In the genomic region with DNA sequence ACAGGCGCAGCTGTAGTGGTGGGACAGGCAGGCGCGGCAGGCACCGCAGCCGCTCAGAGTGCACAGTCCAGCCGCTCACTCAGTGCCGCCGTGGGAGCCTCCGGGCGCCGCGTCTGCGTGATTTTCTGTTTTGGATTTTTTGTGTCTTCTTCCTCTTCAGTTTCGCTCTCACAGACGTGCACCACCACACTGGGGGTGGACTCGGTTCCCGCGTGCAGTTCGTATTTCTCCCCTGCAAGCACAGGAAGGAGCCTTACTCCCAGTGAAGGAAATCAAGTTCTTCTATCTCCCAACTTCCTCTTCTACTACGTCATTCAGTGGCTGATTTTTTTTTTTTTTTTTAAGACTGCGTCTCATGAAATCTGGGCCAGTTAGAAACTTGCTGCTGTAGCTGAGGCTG, we compare ENCODE assay signal across 13 mouse cellular contexts. TPM values are rescaled to one million over a fixed set of nuclear protein-coding genes. Genes with fewer than 3 reads are reported as not detected.
DNase-seq lines count a peak whose midpoint lies in the region; ATAC-seq and TF ChIP-seq lines count a peak whose summit lies in the region.
"Had no signal": no experiment of that assay in that cellular context is flagged by ENCODE, and none has a peak within 500 bp of the region (broad histone marks: within the 10 kb centered on the region; RNA-seq: fewer than 3 reads in every experiment).

No protein-coding gene starts in this region.

- peaks cover 3% of the 10 kb centered on the region; the same call in 1 of the 2 replicates for H3K4me1 ChIP-seq in spleen, adult 2 months (ENCODE audit: control insufficient read depth, insufficient read depth, insufficient read length)
- 0 out of 2 replicates have a peak, but pooled peaks cover 12% of the 10 kb centered on the region for H3K4me1 ChIP-seq in liver, embryonic 15.5 days (replicated peaks)
- H3K4me1 ChIP-seq in hindbrain, embryonic 10.5 days (replicated peaks), result no peaks in the 10 kb centered on the region
- H3K4me1 ChIP-seq: limb, embryonic 15.5 days had no signal

- H3K36me3 ChIP-seq in spleen, adult 2 months (ENCODE audit: control insufficient read depth, insufficient read depth, low read length), result 0 out of 2 replicates have a peak, but pooled peaks cover 2% of the 10 kb centered on the region
- 0 out of 2 replicates have a peak, but pooled peaks cover 3% of the 10 kb centered on the region for H3K36me3 ChIP-seq in liver, embryonic 15.5 days (replicated peaks)
- H3K36me3 ChIP-seq in splenic B cell, adult 2 months (ENCODE audit: control insufficient read depth, insufficient read depth, low read length, poor library complexity, severe bottlenecking), result no peaks in the 10 kb centered on the region; the same call in 1 of the 2 replicates
- peaks cover 40% of the 10 kb centered on the region for H3K36me3 ChIP-seq in hindbrain, embryonic 10.5 days

- ATAC-seq in liver, embryonic 15.5 days (ENCODE audit: insufficient read depth), result no peak
- ATAC-seq: forebrain, embryonic 16.5 days had no signal

- H3K27ac ChIP-seq in spleen, adult 2 months (ENCODE audit: insufficient read depth, low read length), result peak overlapping the region; percentile 70
- no peak overlapping the region for H3K27ac ChIP-seq in liver, embryonic 15.5 days (replicated peaks)
- no peak overlapping the region for H3K27ac ChIP-seq in hindbrain, embryonic 10.5 days
- H3K27ac ChIP-seq: limb, embryonic 15.5 days had no signal

- peak overlapping the region; percentile 25 for H3K4me2 ChIP-seq in liver, embryonic 15.5 days
- H3K4me2 ChIP-seq: limb, embryonic 15.5 days had no signal

- TF ChIP-seq CTCF in spleen, adult 2 months (IDR thresholded peaks at IDR 0.05; ENCODE audit: extremely low read depth, insufficient read depth, insufficient read length, insufficient replicate concordance), result no peak

- DNase-seq in spleen, adult 2 months (ENCODE audit: low read depth in 1 of 2, low spot score in 2 of 2), result peak in 1 of 2 experiments; percentile 17
- no peak for DNase-seq in spleen, postnatal 10 days (ENCODE audit: low spot score in 2 of 2)
- DNase-seq in T-cell, adult 2 months (ENCODE audit: low spot score), result peak; percentile 33
- peak; percentile 47 for DNase-seq in splenic B cell, adult 2 months (ENCODE audit: low read depth, low spot score)
- DNase-seq in hindbrain, embryonic 10.5 days (ENCODE audit: low spot score), result no peak
- DNase-seq in left cerebral cortex, adult 8-10 months (ENCODE audit: low spot score in 2 of 2), result no peak
- DNase-seq in cerebellum, postnatal 4 days (ENCODE audit: low spot score in 2 of 2), result no peak
- DNase-seq: adrenal gland, postnatal 25 days; gastrocnemius, postnatal 25 days; kidney, postnatal 14 days had no signal

- H3K9ac ChIP-seq in liver, embryonic 15.5 days, result no peak overlapping the region
- H3K9ac ChIP-seq: limb, embryonic 15.5 days had no signal

- no peaks in the 10 kb centered on the region for H3K27me3 ChIP-seq in spleen, adult 2 months (ENCODE audit: control insufficient read depth, insufficient read depth, low read length)
- H3K27me3 ChIP-seq in liver, embryonic 15.5 days, result no peaks in the 10 kb centered on the region
- no peaks in the 10 kb centered on the region for H3K27me3 ChIP-seq in splenic B cell, adult 2 months (ENCODE audit: control insufficient read depth, insufficient read depth, low read length, poor library complexity, severe bottlenecking)
- no peaks in the 10 kb centered on the region for H3K27me3 ChIP-seq in hindbrain, embryonic 10.5 days (ENCODE audit: insufficient read depth, poor library complexity, severe bottlenecking)
- H3K27me3 ChIP-seq: limb, embryonic 15.5 days had no signal

- peak overlapping the region; percentile 43; the same call in 1 of the 2 replicates for H3K4me3 ChIP-seq in spleen, adult 2 months (ENCODE audit: extremely low read depth, insufficient read depth, insufficient read length)
- 0 out of 2 replicates have a peak overlapping the region, but pooled peaks have one; percentile 16 for H3K4me3 ChIP-seq in liver, embryonic 15.5 days (replicated peaks)
- H3K4me3 ChIP-seq in hindbrain, embryonic 10.5 days, result no peak overlapping the region
- H3K4me3 ChIP-seq: limb, embryonic 15.5 days had no signal

- 49% methylated on average over 21 of the region's 21 CpGs for WGBS in spleen, adult 2 months
- WGBS in liver, embryonic 15.5 days (ENCODE audit: insufficient replicate concordance), result 48% methylated on average over 21 of the region's 21 CpGs
- WGBS in hindbrain, embryonic 10.5 days, result 93% methylated on average over 21 of the region's 21 CpGs

- no peaks in the 10 kb centered on the region for H3K9me3 ChIP-seq in liver, embryonic 15.5 days (replicated peaks)
- H3K9me3 ChIP-seq in hindbrain, embryonic 10.5 days, result no peaks in the 10 kb centered on the region
- H3K9me3 ChIP-seq: limb, embryonic 15.5 days had no signal

- TF ChIP-seq POLR2A in spleen, adult 2 months (IDR thresholded peaks at IDR 0.05; ENCODE audit: low read depth, low read length), result no peak

RNA-seq across cellular contexts. Expression of a gene that starts 17.3 kb away (rescaled TPM):
- polyA plus RNA-seq in spleen, adult 2 months (2012; rRNA removed), result 6.3 and 7.9 TPM in 2 replicates
- polyA plus RNA-seq in liver, embryonic 15.5 days (2015; fragmentation: Nextera tagmentation; extraction: Ambion mirVana), result 3.1 and 3.4 TPM in 2 replicates
- 11.6 and 14.2 TPM in 2 replicates for polyA plus RNA-seq in hindbrain, embryonic 10.5 days (2016; fragmentation: Nextera tagmentation; extraction: Ambion mirVana)
- 10 to 100 TPM; 34.1 to 40.4 (median 36.2) TPM for total RNA-seq in left cerebral cortex, adult 8-10 months (2022)

RNA-seq across cellular contexts. Expression of a gene that starts 18.3 kb away (rescaled TPM):
- polyA plus RNA-seq in spleen, adult 2 months (2012; rRNA removed), result 0.83 and 1.2 TPM in 2 replicates
- polyA plus RNA-seq in liver, embryonic 15.5 days (2015; fragmentation: Nextera tagmentation; extraction: Ambion mirVana), result 0.12 TPM in 1 of 2 replicates, not detected in the other
- polyA plus RNA-seq in hindbrain, embryonic 10.5 days (2016; fragmentation: Nextera tagmentation; extraction: Ambion mirVana), result 0.30 and 0.35 TPM in 2 replicates
- total RNA-seq in left cerebral cortex, adult 8-10 months (2022), result 1 to 10 TPM in 3 of 4 experiments, under 1 TPM in 1; 0.82 to 1.9 (median 1.2) TPM
- total RNA-seq: adrenal gland, postnatal 25 days had no signal

Comparison
In these comparisons a context has a peak if more than half of its experiments do, and no peak if none do; other contexts are left out.
1. DNase-seq: peak in T-cell, adult 2 months (single experiment) and splenic B cell, adult 2 months (single experiment); none in spleen, postnatal 10 days (0 of 2), hindbrain, embryonic 10.5 days (single experiment), left cerebral cortex, adult 8-10 months (0 of 2) and cerebellum, postnatal 4 days (0 of 2).